Mouse (Mus musculus): ENCODE data around the gene Stk24. TPM values are rescaled to one million over a fixed set of nuclear protein-coding genes. Genes with fewer than 3 reads are reported as not detected.
A peak's percentile ranks its signal among the peaks of the same experiment; 100 is the strongest.

Gene Stk24
- total RNA-seq, 2 experiments from 2014 or later, result 68.0 to 69.3 TPM

DNA sequence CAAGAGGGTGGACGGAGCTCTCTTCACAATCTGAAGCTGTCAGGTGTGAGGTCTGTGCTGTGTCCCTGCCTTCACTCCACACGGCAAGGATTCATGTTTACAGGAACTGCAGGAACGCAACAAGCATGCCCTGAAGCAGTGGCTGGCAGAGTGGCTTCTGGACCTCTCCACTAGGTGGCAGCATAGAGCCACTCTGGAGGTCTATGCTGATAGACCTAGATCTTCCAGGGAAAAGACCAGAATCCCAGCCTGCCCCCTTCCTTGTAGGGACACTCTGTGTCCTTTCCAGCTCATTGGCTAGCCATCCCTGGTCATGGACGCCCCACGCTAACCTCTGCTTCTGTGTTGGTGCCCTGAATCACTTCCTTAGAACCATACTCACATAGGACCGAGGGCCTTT lies 100.7 kb downstream of the Stk24 start:
- intact Hi-C loops (cut with DNase I), result loop anchor here (1.0 to 10.0 kb wide), 5 partner anchors 83 to 306 kb away; no protein-coding TSS in a partner anchor
- DNase-seq, result peak; percentile 87 to 94

- no peak for DNase-seq
- intact Hi-C loops (cut with DNase I), result loop anchor here (5.0 to 10.0 kb wide), 2 partner anchors 86 to 309 kb away; no protein-coding TSS in a partner anchor
These were observed 103.8 kb downstream of the Stk24 start for GRCm38 (mm10) chr14:121276016-121276415.

DNA sequence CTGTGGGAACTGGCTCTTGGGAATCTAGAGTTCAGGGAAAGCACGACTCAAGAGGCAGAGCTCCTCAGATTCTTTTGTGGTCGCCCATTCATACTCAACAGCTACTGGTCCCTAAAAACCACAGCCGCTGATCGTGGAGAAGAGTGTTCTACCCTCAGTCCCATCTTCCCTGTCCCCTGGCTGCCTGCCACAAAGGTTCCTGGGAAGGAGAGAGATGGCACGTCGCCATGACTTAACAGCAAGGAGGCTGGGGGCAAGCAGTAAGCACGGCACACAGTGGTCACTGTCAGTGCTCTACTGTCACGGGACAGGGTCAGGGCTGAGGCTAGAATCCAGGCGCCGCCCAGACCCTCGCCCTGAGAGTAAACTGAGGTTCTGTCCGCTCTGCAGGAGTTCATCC lies 104.8 kb downstream of the Stk24 start:
- intact Hi-C loops (cut with DNase I), result loop anchor here (5.0 to 10.0 kb wide), 2 partner anchors 87 to 310 kb away; no protein-coding TSS in a partner anchor
- no peak for DNase-seq

DNA sequence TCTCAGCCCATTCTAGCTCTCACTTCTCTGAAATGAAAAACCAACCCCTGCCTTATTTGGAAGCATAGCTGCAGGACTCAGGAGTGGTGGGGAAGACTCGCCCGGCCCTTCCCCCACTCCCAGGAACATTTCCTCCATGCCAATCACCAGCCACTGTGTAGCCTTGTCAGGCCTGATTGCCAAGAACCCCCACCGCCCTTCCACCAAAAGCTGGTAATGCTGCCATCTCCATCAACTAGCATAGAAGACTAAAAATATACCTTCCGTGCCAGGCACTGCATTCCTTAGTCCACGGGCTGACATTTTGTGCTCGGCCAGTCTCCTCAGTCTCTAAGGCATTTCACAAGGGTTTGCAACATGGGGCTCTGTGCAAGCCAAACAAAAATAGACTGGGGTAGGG lies 109.3 kb downstream of the Stk24 start:
- DNase-seq, result no peak
- intact Hi-C loops (cut with DNase I), result loop anchor here (10.0 kb wide), 1 partner anchor 314 kb away; no protein-coding TSS in a partner anchor

GRCm38 (mm10) chr14:121267801-121268200 lies 112.0 kb downstream of the Stk24 start:
- intact Hi-C loops (cut with DNase I), result no loop called here
- DNase-seq, result no peak

DNA sequence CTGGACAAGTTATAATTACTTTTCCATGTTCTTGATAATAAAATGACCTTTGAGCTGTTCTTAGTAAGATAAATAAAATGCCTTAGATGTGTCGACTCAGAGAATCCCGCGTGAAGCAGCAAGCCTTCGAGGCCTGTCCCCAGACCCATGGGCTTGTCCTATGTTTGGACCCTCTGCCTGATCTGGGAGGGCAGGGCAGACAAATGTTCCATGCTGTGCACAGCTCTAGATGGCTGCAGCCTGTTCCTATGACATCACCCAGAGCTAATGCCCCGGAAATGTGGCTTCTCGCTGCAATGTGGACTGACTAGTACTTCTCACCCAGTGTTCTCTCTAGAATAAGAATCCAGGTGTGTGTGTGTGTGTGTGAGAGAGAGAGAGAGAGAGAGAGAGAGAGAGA lies 115.4 kb downstream of the Stk24 start:
- DNase-seq, result no peak
- intact Hi-C loops (cut with DNase I), result no loop called here

DNA sequence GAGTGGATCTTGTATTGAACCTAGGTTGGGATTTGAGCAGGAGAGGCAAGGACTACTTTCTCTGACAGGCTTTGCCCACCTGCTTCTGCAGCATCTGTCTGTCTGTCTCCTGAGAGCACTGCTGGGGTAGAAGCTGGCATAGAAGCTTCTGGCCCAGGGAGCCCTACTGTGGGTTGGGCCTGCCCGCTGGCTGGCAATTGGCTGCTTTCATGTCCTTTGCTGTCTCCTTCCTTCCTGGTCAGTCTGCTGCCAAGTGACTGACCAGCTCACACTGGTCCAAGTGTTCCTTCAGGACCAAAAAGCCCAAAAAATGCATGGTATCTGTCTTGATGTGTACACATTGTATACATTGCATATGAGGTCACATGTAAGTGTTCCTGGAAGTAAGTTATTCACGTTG lies 115.9 kb downstream of the Stk24 start:
- intact Hi-C loops (cut with DNase I), result no loop called here
- DNase-seq, result no peak

DNA sequence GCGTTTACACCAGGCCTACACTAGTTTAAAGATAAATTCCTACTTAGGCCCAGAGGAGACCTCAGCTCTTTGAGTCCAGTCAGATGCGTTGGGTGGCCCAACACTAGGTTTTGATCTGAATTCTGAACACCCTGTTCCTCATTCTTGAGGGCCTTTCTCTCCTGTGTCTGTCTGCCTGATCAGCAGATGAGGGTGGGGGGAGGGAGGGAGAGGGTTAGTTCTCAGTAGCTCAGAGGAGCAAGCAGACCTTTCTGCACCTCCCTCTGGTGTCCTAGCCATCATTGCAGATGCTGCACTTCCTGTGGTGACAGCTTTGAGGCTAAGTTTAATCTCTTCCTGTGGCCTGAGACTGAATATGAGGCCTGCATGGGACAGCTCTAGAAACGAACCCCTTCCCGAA lies 117.2 kb downstream of the Stk24 start:
- DNase-seq, result no peak
- intact Hi-C loops (cut with DNase I), result no loop called here

GRCm38 (mm10) chr14:121261229-121261879 lies 118.5 kb downstream of the Stk24 start:
- intact Hi-C loops (cut with DNase I), result no loop called here
- DNase-seq, result no peak

DNA sequence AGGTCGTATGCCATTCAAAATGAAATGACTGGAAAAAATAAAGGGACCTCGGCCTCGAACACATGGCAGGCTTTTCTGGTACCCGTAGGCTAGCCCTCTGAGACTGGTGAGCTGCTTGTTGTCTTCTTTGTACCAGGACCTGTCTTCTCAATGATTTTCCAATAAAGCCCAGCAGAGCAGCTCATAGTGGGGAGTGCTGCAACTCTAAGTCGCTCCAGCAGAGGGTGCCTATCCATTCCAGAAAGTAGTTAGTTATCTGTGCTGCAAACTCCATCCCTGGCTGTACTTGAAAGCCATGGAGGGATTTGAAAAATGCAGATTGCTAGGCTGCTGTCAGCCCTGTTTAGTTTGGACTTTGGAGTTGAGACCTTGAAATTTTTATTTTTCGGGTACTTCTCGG lies 120.0 kb downstream of the Stk24 start:
- intact Hi-C loops (cut with DNase I), result no loop called here

GRCm38 (mm10) chr14:121259332-121259731 lies 120.5 kb downstream of the Stk24 start:
- intact Hi-C loops (cut with DNase I), result no loop called here
- no peak for DNase-seq

More for the DNA sequence above, 120.0 kb downstream of the Stk24 start:
- DNase-seq, result peak; percentile 57 to 70

- intact Hi-C loops (cut with DNase I), result no loop called here
- no peak for DNase-seq
These were observed 122.9 kb downstream of the Stk24 start for GRCm38 (mm10) chr14:121256896-121257295.

GRCm38 (mm10) chr14:121255469-121255868 lies 124.3 kb downstream of the Stk24 start:
- intact Hi-C loops (cut with DNase I), result no loop called here
- DNase-seq, result no peak

DNA sequence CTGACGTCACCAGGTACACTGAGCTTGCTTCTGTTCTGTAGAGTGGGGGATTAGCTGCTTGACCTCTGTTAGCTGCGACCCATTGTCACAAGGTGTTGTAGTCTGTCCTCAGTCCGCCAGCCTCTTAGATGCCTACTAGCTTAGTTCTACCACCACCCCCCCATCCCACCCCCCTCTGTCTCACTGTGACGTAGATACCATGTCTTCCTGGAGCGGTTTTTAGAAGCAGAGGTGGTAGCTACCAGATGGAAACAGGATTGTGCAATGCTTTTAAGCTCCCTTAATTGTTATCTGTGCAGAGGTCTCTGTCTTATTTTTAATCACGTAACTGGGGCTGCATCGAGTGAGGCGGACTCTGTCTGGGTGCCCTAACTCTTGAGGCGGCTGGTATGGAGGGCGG lies 124.9 kb downstream of the Stk24 start:
- intact Hi-C loops (cut with DNase I), result no loop called here
- no peak for DNase-seq

DNA sequence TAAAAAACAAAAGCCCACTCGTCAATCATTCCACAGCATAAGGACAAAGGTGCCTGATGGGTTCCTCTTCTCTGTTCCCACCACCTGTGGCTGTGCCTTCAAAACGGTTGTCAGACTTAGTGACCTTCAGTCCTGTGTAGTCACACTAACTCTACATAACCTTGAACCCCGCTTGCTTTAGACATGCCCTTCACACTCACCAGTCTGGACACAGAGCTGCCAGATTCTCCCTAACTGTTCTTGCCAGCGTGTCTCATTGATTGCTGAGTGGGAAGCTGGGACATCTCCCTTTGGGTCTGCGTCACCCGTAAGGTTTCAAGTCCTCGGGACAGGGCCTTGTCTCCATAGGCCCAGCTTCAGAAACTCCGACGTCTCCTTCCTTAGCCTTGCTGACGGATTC lies 127.3 kb downstream of the Stk24 start:
- no peak for DNase-seq
- intact Hi-C loops (cut with DNase I), result no loop called here

GRCm38 (mm10) chr14:121251708-121252107 lies 128.1 kb downstream of the Stk24 start:
- intact Hi-C loops (cut with DNase I), result no loop called here
- no peak for DNase-seq

- DNase-seq, result no peak
- intact Hi-C loops (cut with DNase I), result no loop called here
These were observed 128.7 kb downstream of the Stk24 start for GRCm38 (mm10) chr14:121251099-121251498.

DNA sequence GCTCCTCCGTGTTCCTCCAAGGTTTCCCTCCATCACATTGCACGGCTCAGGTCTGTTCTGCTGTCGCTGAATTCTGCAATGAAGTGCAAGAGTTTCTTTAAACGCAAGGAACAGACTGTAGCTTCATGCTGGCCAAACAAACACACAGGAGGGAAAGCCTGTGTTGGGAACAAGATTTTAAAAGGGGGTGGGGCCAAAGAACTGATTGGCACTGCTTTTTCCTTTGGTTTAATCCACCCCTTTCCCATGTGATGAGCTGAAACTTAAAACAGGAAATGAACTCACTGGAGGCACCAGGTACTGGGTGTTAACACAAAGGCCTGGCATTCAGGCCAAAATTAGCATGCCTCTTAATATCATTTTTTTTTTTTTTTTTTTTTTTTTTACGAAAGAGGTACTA lies 131.5 kb downstream of the Stk24 start:
- DNase-seq, result no peak
- intact Hi-C loops (cut with DNase I), result no loop called here

DNA sequence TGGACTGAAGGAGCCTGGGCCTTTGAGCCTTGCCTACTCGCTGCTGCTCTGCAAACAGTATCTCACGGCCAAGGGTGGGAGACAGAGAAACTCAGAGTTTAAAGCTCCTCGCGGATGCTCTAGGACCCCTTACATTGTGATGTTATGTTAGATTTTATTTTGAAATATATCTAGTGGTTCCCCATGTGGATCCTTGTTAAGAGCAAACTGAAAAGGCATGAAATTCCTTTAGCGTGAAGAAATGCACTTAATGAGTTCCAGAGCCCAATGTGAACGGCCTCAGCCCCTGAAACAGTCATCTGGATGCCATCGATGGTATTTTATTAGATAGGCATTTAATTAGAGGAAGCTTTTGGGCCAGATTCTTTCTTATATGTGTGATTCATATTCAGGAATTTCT lies 132.5 kb downstream of the Stk24 start:
- DNase-seq, result no peak
- intact Hi-C loops (cut with DNase I), result no loop called here

DNA sequence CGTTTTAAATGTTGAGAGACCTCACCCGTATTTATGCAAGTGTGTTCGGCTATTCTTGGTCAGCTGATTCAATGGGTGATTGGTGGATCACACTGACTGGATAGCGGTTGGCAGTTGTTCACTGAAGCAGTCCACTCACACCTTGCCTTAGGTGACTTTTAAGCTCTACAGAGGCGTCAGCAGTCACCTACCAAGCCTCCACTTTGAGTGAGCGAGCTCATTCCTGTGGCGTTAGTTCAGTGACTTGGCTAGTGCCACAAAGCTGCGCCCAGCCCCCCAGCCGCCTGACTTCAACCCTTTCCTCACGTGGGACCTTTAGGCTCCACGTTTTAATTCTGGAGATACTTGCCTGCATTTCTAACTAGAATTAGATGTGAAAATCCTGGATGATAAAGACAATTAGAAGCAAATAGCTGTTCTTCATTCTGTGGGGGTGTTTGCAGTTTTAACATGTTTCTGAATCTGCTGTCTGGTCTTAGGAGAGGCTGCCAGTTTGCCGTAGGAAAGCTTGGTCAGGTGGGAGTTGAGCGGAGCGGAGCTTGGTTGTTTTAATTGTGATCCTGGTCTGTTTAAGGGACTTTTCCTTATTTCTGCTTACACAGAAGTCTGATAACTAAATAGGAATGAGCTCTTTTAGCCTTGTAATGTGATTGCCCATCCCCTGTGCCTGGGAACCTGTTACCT lies 133.6 kb downstream of the Stk24 start:
- DNase-seq, result peak in 1 of 2 experiments; percentile 16
- intact Hi-C loops (cut with DNase I), result no loop called here

DNA sequence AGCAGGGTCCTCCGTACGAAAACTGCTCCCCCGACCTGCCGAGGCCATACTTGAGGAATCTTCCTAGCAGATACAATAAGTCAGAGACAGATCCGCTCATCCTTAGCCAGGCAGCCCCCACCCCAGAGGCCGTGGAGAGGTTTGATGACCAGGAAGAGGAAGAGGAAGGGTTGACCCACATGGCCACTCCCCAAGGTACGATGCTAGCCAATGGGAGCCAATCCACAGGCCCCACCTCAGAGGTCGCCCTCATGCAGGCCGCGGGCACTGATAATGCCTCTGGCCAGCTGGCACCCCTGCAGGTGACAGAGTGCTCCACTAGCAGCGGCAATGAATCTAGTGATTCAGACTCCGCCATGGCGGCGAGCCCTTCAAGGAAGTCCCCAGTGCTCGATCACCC lies 135.7 kb downstream of the Stk24 start:
- intact Hi-C loops (cut with DNase I), result no loop called here
- DNase-seq, result no peak

DNA sequence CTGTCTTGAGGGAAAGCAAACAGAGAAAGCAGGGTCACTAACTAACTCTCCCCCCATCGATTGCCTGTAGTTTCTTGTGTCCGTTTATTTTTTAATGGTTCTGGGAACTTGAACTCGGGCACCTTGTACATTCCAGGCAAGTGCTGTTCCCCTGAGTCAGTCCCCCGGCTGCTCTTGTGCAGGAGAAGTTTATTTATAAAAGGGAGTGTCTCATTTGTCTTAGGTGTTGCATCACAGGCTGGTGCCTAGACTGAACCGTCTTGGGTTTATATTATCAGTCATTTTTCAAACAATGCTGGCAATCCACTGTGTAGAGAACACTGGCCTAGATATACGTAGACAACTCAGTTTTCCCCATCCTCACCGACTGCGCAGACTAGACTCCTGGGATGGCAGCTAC lies 140.4 kb downstream of the Stk24 start:
- DNase-seq, result no peak
- intact Hi-C loops (cut with DNase I), result no loop called here

Data from heart, postnatal 14 days (tissue).